In the genomic region with DNA sequence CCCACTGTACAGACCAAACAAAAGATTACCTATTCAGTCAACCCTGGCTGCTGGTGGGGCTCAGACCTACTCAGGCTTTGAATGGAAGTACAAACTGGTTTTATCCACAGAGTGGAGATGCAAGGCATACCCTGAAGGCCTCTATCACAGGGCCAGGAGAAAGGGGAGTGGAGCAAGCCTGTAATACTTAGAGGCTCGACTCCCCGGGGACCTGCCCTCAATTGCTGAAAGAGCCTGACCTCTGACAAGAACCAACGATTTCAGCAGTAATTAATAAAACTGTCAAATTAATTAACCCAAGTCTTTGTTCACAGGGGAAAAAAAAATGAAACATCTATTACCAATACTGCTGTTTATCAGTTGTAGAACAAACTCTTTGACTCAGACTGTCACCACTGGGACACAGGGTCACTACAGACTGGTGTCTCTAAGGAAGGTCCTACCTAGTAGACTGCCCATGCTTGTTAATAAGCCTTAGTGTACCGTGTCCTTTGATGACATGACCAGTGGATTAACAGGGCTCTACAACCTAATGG, we compare ENCODE assay signal across 12 mouse cellular contexts. TPM values are rescaled to one million over a fixed set of nuclear protein-coding genes. Genes with fewer than 3 reads are reported as not detected.
DNase-seq lines count a peak whose midpoint lies in the region; ATAC-seq lines count a peak whose summit lies in the region.
"Had no signal": no experiment of that assay in that cellular context is flagged by ENCODE, and none has a peak within 500 bp of the region (broad histone marks: within the 10 kb centered on the region; RNA-seq: fewer than 3 reads in every experiment).

No protein-coding gene starts in this region.

- no peak for DNase-seq in heart, postnatal 10 days
- peak; percentile 11 for DNase-seq in ovary, postnatal 36 days (ENCODE audit: low spot score)
- DNase-seq in ovary, postnatal 14 days (ENCODE audit: low spot score), result no peak
- no peak for DNase-seq in right cerebral cortex, postnatal 36 days (ENCODE audit: low spot score in 2 of 2)
- no peak for DNase-seq in lung, postnatal 10 days
- DNase-seq in left cerebral cortex, postnatal 4 days, result no peak
- DNase-seq: gastrocnemius, postnatal 25 days; kidney, adult 8-10 months had no signal

- no peak overlapping the region for H3K4me2 ChIP-seq in heart, embryonic 15.5 days
- no peak overlapping the region for H3K4me2 ChIP-seq in liver, embryonic 16.5 days (ENCODE audit: low read depth, low read length)
- H3K4me2 ChIP-seq: liver, embryonic 15.5 days had no signal

- no peak overlapping the region for H3K9ac ChIP-seq in heart, embryonic 15.5 days
- no peak overlapping the region for H3K9ac ChIP-seq in liver, embryonic 16.5 days (ENCODE audit: low read depth, low read length)
- H3K9ac ChIP-seq: liver, embryonic 15.5 days had no signal

- H3K36me3 ChIP-seq in heart, embryonic 15.5 days, result no peaks in the 10 kb centered on the region
- H3K36me3 ChIP-seq in liver, embryonic 16.5 days (ENCODE audit: control insufficient read depth, insufficient read depth), result no peaks in the 10 kb centered on the region
- H3K36me3 ChIP-seq: liver, embryonic 15.5 days had no signal

- peak overlapping the region; percentile 75 for H3K27ac ChIP-seq in heart, embryonic 15.5 days
- H3K27ac ChIP-seq in liver, embryonic 16.5 days (ENCODE audit: low read length), result no peak overlapping the region
- H3K27ac ChIP-seq: liver, embryonic 15.5 days had no signal

- no peaks in the 10 kb centered on the region for H3K9me3 ChIP-seq in heart, embryonic 15.5 days (replicated peaks)
- no peaks in the 10 kb centered on the region for H3K9me3 ChIP-seq in liver, embryonic 16.5 days (replicated peaks; ENCODE audit: control insufficient read depth, low read length)
- H3K9me3 ChIP-seq: liver, embryonic 15.5 days had no signal

- H3K4me1 ChIP-seq in heart, embryonic 15.5 days (replicated peaks), result peaks cover 6% of the 10 kb centered on the region
- no peaks in the 10 kb centered on the region for H3K4me1 ChIP-seq in liver, embryonic 16.5 days (ENCODE audit: control insufficient read depth, low read depth, low read length)
- H3K4me1 ChIP-seq: liver, embryonic 15.5 days had no signal

- H3K4me3 ChIP-seq in heart, embryonic 15.5 days, result no peak overlapping the region
- H3K4me3 ChIP-seq in liver, embryonic 16.5 days (ENCODE audit: low read depth, low read length), result no peak overlapping the region
- H3K4me3 ChIP-seq: liver, embryonic 15.5 days had no signal

- WGBS in heart, embryonic 15.5 days, result 56% methylated on average over 4 of the region's 4 CpGs
- WGBS in liver, embryonic 16.5 days (ENCODE audit: insufficient replicate concordance), result 38% methylated on average over 4 of the region's 4 CpGs

- intact Hi-C loops in heart, postnatal 10 days (cut with DNase I), result loop anchor here (2.0 kb wide), 1 partner anchor 219 kb away; no protein-coding TSS in a partner anchor
- intact Hi-C loops in left cerebral cortex, postnatal 4 days (cut with DNase I), result loop anchor here (10.0 kb wide), 1 partner anchor 997 kb away; no protein-coding TSS in a partner anchor

- no peak for ATAC-seq in heart, embryonic 15.5 days (replicated peaks; ENCODE audit: insufficient number of reproducible peaks, insufficient read depth, low FRiP score, low read depth)
- ATAC-seq in liver, embryonic 16.5 days (ENCODE audit: low read depth), result peak; percentile 65; the same call in 1 of the 2 replicates
- ATAC-seq: forebrain, embryonic 14.5 days had no signal

- no peaks in the 10 kb centered on the region for H3K27me3 ChIP-seq in heart, embryonic 15.5 days
- no peaks in the 10 kb centered on the region for H3K27me3 ChIP-seq in liver, embryonic 16.5 days (ENCODE audit: control insufficient read depth, insufficient read depth, low read depth, low read length)
- H3K27me3 ChIP-seq: liver, embryonic 15.5 days had no signal

RNA-seq across cellular contexts. Expression of gene Ica1, which starts 46.6 kb away (rescaled TPM):
- polyA plus RNA-seq in heart, embryonic 15.5 days (2015; fragmentation: Nextera tagmentation; extraction: Ambion mirVana), result 19.0 and 19.2 TPM in 2 replicates
- 10 to 100 TPM in 1 of 2 experiments, 1 to 10 TPM in 1; 9.8 to 12.2 TPM for total RNA-seq in heart, postnatal 10 days (2021)
- 5.5 and 5.6 TPM in 2 replicates for polyA plus RNA-seq in liver, embryonic 16.5 days (2015; fragmentation: Nextera tagmentation; extraction: Ambion mirVana)
- 10 to 100 TPM; 63.4 to 64.1 TPM for total RNA-seq in left cerebral cortex, postnatal 4 days (2021)

Comparison
In these comparisons a context has a peak if more than half of its experiments do, and no peak if none do; other contexts are left out.
1. RNA of gene Ica1, which starts 46.6 kb away (total RNA-seq): 63.4 to 64.1 TPM in left cerebral cortex, postnatal 4 days; 9.8 to 12.2 TPM in heart, postnatal 10 days; every median in the first group is over 4 times any median in the second.